29 mouse cellular contexts compared by ENCODE assay signal in genomic region chr2:122572438-122572837, GRCm38 (mm10). TPM values are rescaled to one million over a fixed set of nuclear protein-coding genes. Genes with fewer than 3 reads are reported as not detected.
A peak's percentile ranks its signal among the peaks of the same experiment; 100 is the strongest.
DNase-seq lines count a peak whose midpoint lies in the region; ATAC-seq and TF ChIP-seq lines count a peak whose summit lies in the region.
"Had no signal": no experiment of that assay in that cellular context is flagged by ENCODE, and none has a peak within 500 bp of the region (broad histone marks: within the 10 kb centered on the region; RNA-seq: fewer than 3 reads in every experiment).

No protein-coding gene starts in this region.

- 71% methylated on average over 1 of the region's 1 CpGs for WGBS in liver, adult 2 months

- no peaks in the 10 kb centered on the region for H3K36me3 ChIP-seq in liver, adult 2 months (ENCODE audit: control insufficient read depth, insufficient read depth, low read length)
- H3K36me3 ChIP-seq: heart, embryonic 13.5 days; hindbrain, embryonic 10.5 days; hindbrain, embryonic 15.5 days; kidney, embryonic 15.5 days; limb, embryonic 13.5 days; midbrain, embryonic 12.5 days had no signal

- H3K27me3 ChIP-seq in liver, adult 2 months (ENCODE audit: control insufficient read depth, insufficient read depth, low read length) = no peaks in the 10 kb centered on the region
- H3K27me3 ChIP-seq: hindbrain, embryonic 15.5 days; kidney, embryonic 15.5 days; limb, embryonic 13.5 days; midbrain, embryonic 12.5 days had no signal

- peak; percentile 20 for DNase-seq in liver, adult 2 months (ENCODE audit: extremely low read depth, low read depth, low spot score)
- no peak for DNase-seq in liver
- no peak for DNase-seq in cerebellum, adult 9-11 months
- DNase-seq in spleen, postnatal 14 days (ENCODE audit: low spot score in 2 of 2) = no peak
- DNase-seq in neural tube, embryonic 10.5 days (ENCODE audit: extremely low spot score, low spot score) = no peak
- DNase-seq: adrenal gland, postnatal 25 days; cerebellum, adult 2 months; cerebellum, postnatal 25 days; gastrocnemius, adult 2 months; gastrocnemius, postnatal 36 days; heart, postnatal 10 days; kidney, adult 11 months; kidney, postnatal 36 days; lung, embryonic 14.5 days; lung, postnatal 14 days; right cerebral cortex, postnatal 4 days had no signal

- no peak overlapping the region for H3K9ac ChIP-seq in liver, adult 2 months (ENCODE audit: low read depth, low read length)
- H3K9ac ChIP-seq: heart, embryonic 13.5 days; hindbrain, embryonic 15.5 days; kidney, embryonic 15.5 days; limb, embryonic 13.5 days; liver, embryonic 14.5 days; lung, embryonic 14.5 days; midbrain, embryonic 12.5 days had no signal

- H3K79me2 ChIP-seq in liver, adult 2 months (ENCODE audit: control insufficient read depth, insufficient read depth, low read length) = no peaks in the 10 kb centered on the region

- peak; percentile 89 for ATAC-seq in common myeloid progenitor, adult 5-6 weeks (replicated peaks; ENCODE audit: low read depth, poor library complexity, severe bottlenecking)
- peak; percentile 86 for ATAC-seq in megakaryocyte progenitor cell, adult 5-6 weeks (replicated peaks; ENCODE audit: poor library complexity)
- ATAC-seq: CD4-positive, CD25-positive, alpha-beta regulatory T cell, adult 4 months; forebrain, embryonic 14.5 days; inflammation-experienced regulatory T-cells, adult 6 months had no signal

- no peak for TF ChIP-seq POLR2A in liver, adult 2 months (IDR thresholded peaks at IDR 0.05; ENCODE audit: extremely low read depth, insufficient read depth, low read length)

- H3K27ac ChIP-seq in liver, adult 2 months (replicated peaks; ENCODE audit: insufficient read depth, low read depth, low read length) = no peak overlapping the region
- H3K27ac ChIP-seq: gastrocnemius, adult 2 months; heart, embryonic 13.5 days; hindbrain, embryonic 10.5 days; hindbrain, embryonic 15.5 days; kidney, embryonic 15.5 days; limb, embryonic 13.5 days; liver, embryonic 14.5 days; midbrain, embryonic 12.5 days had no signal

- TF ChIP-seq CTCF in liver, adult 2 months (IDR thresholded peaks at IDR 0.05; ENCODE audit: low read depth, low read length) = no peak

- no peaks in the 10 kb centered on the region for H3K4me1 ChIP-seq in liver, adult 2 months (ENCODE audit: control insufficient read depth, insufficient read depth, low read length)
- H3K4me1 ChIP-seq: hindbrain, embryonic 10.5 days; hindbrain, embryonic 15.5 days; limb, embryonic 13.5 days; midbrain, embryonic 12.5 days had no signal

- H3K4me3 ChIP-seq in liver, adult 2 months (ENCODE audit: insufficient read depth, low read depth, low read length) = no peak overlapping the region
- H3K4me3 ChIP-seq: gastrocnemius, adult 2 months; heart, embryonic 13.5 days; hindbrain, embryonic 10.5 days; hindbrain, embryonic 15.5 days; kidney, embryonic 15.5 days; limb, embryonic 13.5 days; megakaryocyte, embryonic 14.5 days; midbrain, embryonic 12.5 days had no signal

RNA-seq across cellular contexts. Expression of gene Gatm, which starts 38.7 kb away (rescaled TPM):
- total RNA-seq in liver, adult 2 months (2014; rRNA removed) = 11.9 and 13.6 TPM in 2 replicates
- 3.2 and 9.9 TPM in 2 replicates for polyA plus RNA-seq in liver, adult 2 months (2012; rRNA removed)
- 53.5 and 60.9 TPM in 2 replicates for total RNA-seq in common myeloid progenitor, adult 5-6 weeks (2017)
- total RNA-seq in megakaryocyte progenitor cell, adult 5-6 weeks (2015) = 199 and 209 TPM in 2 replicates
- total RNA-seq in megakaryocyte progenitor cell, adult 5-6 weeks (2017) = 131 and 133 TPM in 2 replicates
